9 mouse cellular contexts compared by ENCODE assay signal in the genomic region with DNA sequence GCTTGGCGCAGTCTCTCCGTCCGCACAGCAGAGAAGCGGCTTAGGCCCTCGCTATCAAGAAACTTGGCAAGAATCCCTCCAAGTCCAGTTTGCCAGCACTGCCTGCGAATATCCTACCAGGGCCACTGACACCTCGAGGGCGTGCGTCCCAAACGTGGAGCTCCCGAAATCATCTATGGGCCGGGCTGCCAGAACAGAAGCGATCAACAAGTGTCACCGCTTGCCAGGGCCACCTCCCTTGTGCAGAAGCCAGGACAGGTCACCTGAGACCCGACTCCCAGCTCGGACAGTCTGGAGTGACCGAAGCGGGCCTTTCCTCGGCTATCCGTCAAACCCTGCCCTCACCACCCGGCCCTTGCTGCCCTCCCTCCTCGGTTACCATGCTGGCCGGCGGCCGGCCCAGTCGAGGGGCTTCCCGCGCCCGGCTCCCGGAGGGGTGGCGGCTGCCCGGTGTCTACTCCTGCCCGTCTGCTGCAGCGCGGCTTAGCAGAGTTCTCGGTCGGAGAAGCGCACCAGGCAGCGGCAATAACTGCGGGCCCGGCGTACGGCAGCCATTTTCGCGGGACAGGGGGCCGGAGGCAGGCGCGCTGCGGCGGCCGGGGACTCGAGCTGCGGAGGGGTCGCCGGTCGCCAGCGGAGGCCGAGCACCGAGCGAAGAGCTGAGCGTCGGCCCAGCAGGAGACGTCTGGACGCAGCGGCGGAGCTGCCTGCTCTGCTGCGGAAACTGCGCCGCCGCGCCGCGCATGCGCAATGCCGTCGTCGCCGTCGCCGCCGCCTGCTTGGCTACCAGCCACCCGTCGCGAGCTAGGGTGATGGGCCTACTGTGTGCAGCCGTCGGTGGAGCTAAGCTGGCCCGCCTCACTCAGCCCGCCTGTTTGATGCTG. TPM values are rescaled to one million over a fixed set of nuclear protein-coding genes. Genes with fewer than 3 reads are reported as not detected.
DNase-seq lines count a peak whose midpoint lies in the region; ATAC-seq lines count a peak whose summit lies in the region.
"Had no signal": no experiment of that assay in that cellular context is flagged by ENCODE, and none has a peak within 500 bp of the region (broad histone marks: within the 10 kb centered on the region; RNA-seq: fewer than 3 reads in every experiment).

No protein-coding gene starts in this region.

- peak overlapping the region; percentile 82 for H3K4me3 ChIP-seq in brown adipose tissue, adult 24 weeks (ENCODE audit: insufficient read depth, low read depth, low read length)
- peak overlapping the region; percentile 99 for H3K4me3 ChIP-seq in heart, embryonic 13.5 days
- H3K4me3 ChIP-seq in liver, embryonic 15.5 days (replicated peaks) = peak overlapping the region; percentile 96
- H3K4me3 ChIP-seq in neural tube, embryonic 11.5 days (ENCODE audit: low read depth, low read length) = peak overlapping the region; percentile 84
- peak overlapping the region; percentile 96 for H3K4me3 ChIP-seq in stomach, embryonic 16.5 days (replicated peaks; ENCODE audit: low read length)

- DNase-seq in kidney, postnatal 14 days = peak; percentile 88
- peak; percentile 88 for DNase-seq in neural tube, embryonic 11.5 days (ENCODE audit: low spot score)

- H3K27me3 ChIP-seq in heart, embryonic 13.5 days (replicated peaks) = no peaks in the 10 kb centered on the region
- H3K27me3 ChIP-seq in liver, embryonic 15.5 days = no peaks in the 10 kb centered on the region
- H3K27me3 ChIP-seq in neural tube, embryonic 11.5 days (ENCODE audit: control insufficient read depth, insufficient read depth, low read length) = no peaks in the 10 kb centered on the region
- no peaks in the 10 kb centered on the region for H3K27me3 ChIP-seq in stomach, embryonic 16.5 days (ENCODE audit: control insufficient read depth, insufficient read depth, low read length)

- WGBS in heart, embryonic 13.5 days = under 1% methylated on average over 85 of the region's 88 CpGs
- under 1% methylated on average over 88 of the region's 88 CpGs for WGBS in liver, embryonic 15.5 days (ENCODE audit: insufficient replicate concordance)
- under 1% methylated on average over 88 of the region's 88 CpGs for WGBS in neural tube, embryonic 11.5 days
- under 1% methylated on average over 88 of the region's 88 CpGs for WGBS in stomach, embryonic 16.5 days

- H3K4me1 ChIP-seq in brown adipose tissue, adult 24 weeks (ENCODE audit: control insufficient read depth, insufficient read depth, insufficient read length, low read length) = peaks cover 3% of the 10 kb centered on the region; the same call in 1 of the 2 replicates
- peaks cover 40% of the 10 kb centered on the region for H3K4me1 ChIP-seq in heart, embryonic 13.5 days
- peaks cover 60% of the 10 kb centered on the region for H3K4me1 ChIP-seq in liver, embryonic 15.5 days (replicated peaks)
- peaks cover 6% of the 10 kb centered on the region; the same call in 1 of the 2 replicates for H3K4me1 ChIP-seq in neural tube, embryonic 11.5 days (ENCODE audit: control insufficient read depth, insufficient read depth, low read length)
- H3K4me1 ChIP-seq in stomach, embryonic 16.5 days (ENCODE audit: control insufficient read depth, insufficient read depth, low read length) = peaks cover 12% of the 10 kb centered on the region; the same call in 1 of the 2 replicates

- H3K9ac ChIP-seq in heart, embryonic 13.5 days = peak overlapping the region; percentile 98
- peak overlapping the region; percentile 100 for H3K9ac ChIP-seq in liver, embryonic 15.5 days
- peak overlapping the region; percentile 86 for H3K9ac ChIP-seq in neural tube, embryonic 11.5 days (ENCODE audit: low read length)
- peak overlapping the region; percentile 94 for H3K9ac ChIP-seq in stomach, embryonic 16.5 days (ENCODE audit: low read length)

- peak; percentile 59 for ATAC-seq in CD4-positive, CD25-positive, alpha-beta regulatory T cell, adult 4 months
- ATAC-seq in erythroid progenitor cell, adult 5-6 weeks (replicated peaks; ENCODE audit: low FRiP score, poor library complexity, severe bottlenecking) = peak; percentile 45
- ATAC-seq in heart, embryonic 13.5 days (ENCODE audit: extremely low read depth, insufficient number of reproducible peaks, low FRiP score, low TSS enrichment) = peak; percentile 69
- ATAC-seq in liver, embryonic 15.5 days (ENCODE audit: insufficient read depth) = peak; percentile 80
- peak; percentile 79 for ATAC-seq in neural tube, embryonic 11.5 days (ENCODE audit: insufficient read depth, low FRiP score, low TSS enrichment)
- ATAC-seq in stomach, embryonic 16.5 days (ENCODE audit: insufficient read depth, low FRiP score) = peak; percentile 79

- H3K9me3 ChIP-seq in heart, embryonic 13.5 days = no peaks in the 10 kb centered on the region
- H3K9me3 ChIP-seq in liver, embryonic 15.5 days (replicated peaks) = no peaks in the 10 kb centered on the region
- no peaks in the 10 kb centered on the region for H3K9me3 ChIP-seq in neural tube, embryonic 11.5 days (ENCODE audit: control insufficient read depth, low read length)
- H3K9me3 ChIP-seq in stomach, embryonic 16.5 days (replicated peaks; ENCODE audit: control insufficient read depth, low read length) = no peaks in the 10 kb centered on the region

- peaks cover 31% of the 10 kb centered on the region for H3K36me3 ChIP-seq in heart, embryonic 13.5 days
- H3K36me3 ChIP-seq in liver, embryonic 15.5 days (replicated peaks) = peaks cover 25% of the 10 kb centered on the region
- no peaks in the 10 kb centered on the region for H3K36me3 ChIP-seq in neural tube, embryonic 11.5 days (ENCODE audit: control insufficient read depth, insufficient read depth, low read length)
- H3K36me3 ChIP-seq in stomach, embryonic 16.5 days (ENCODE audit: control insufficient read depth, insufficient read depth, low read length) = no peaks in the 10 kb centered on the region

- peak overlapping the region; percentile 87 for H3K27ac ChIP-seq in brown adipose tissue, adult 24 weeks (replicated peaks; ENCODE audit: low read depth, low read length)
- peak overlapping the region; percentile 99 for H3K27ac ChIP-seq in heart, embryonic 13.5 days (replicated peaks)
- peak overlapping the region; percentile 99 for H3K27ac ChIP-seq in liver, embryonic 15.5 days (replicated peaks)
- peak overlapping the region; percentile 80 for H3K27ac ChIP-seq in neural tube, embryonic 11.5 days (ENCODE audit: low read depth, low read length)
- H3K27ac ChIP-seq in stomach, embryonic 16.5 days (ENCODE audit: low read length) = peak overlapping the region; percentile 98

- peak overlapping the region; percentile 82 for H3K4me2 ChIP-seq in heart, embryonic 13.5 days
- peak overlapping the region; percentile 97 for H3K4me2 ChIP-seq in liver, embryonic 15.5 days
- H3K4me2 ChIP-seq in neural tube, embryonic 11.5 days (ENCODE audit: low read depth) = peak overlapping the region; percentile 91
- H3K4me2 ChIP-seq in stomach, embryonic 16.5 days (ENCODE audit: low read depth, low read length) = peak overlapping the region; percentile 79

RNA-seq across cellular contexts. Expression of a gene that starts 0.7 kb away (rescaled TPM):
- 10 to 100 TPM; 25.4 to 29.3 TPM for polyA plus RNA-seq in CD4-positive, CD25-positive, alpha-beta regulatory T cell, adult 4 months (2017; shearing (Covaris generic))
- polyA plus RNA-seq in brown adipose tissue, adult 24 weeks (2012; ENCODE audit: insufficient read depth, insufficient read length, missing spikeins) = 66.7 and 70.2 TPM in 2 replicates
- 223 and 268 TPM in 2 replicates for total RNA-seq in erythroid progenitor cell, adult 5-6 weeks (2015; ENCODE audit: low replicate concordance)
- total RNA-seq in erythroid progenitor cell, adult 5-6 weeks (2017; ENCODE audit: low replicate concordance) = 169 and 259 TPM in 2 replicates
- polyA plus RNA-seq in heart, embryonic 13.5 days (2015; fragmentation: Nextera tagmentation; extraction: Ambion mirVana) = 39.6 and 39.7 TPM in 2 replicates
- 74.2 and 81.2 TPM in 2 replicates for polyA plus RNA-seq in liver, embryonic 15.5 days (2015; fragmentation: Nextera tagmentation; extraction: Ambion mirVana)
- 36.9 and 38.9 TPM in 2 replicates for polyA plus RNA-seq in neural tube, embryonic 11.5 days (2014; fragmentation: Nextera tagmentation; extraction: Ambion mirVana)
- 35.7 and 36.2 TPM in 2 replicates for polyA plus RNA-seq in stomach, embryonic 16.5 days (2015; fragmentation: Nextera tagmentation; extraction: Ambion mirVana)

RNA-seq across cellular contexts. Expression of a gene that starts 0.8 kb away (rescaled TPM):
- 10 to 100 TPM in 1 of 2 experiments, 1 to 10 TPM in 1; 9.0 to 10.2 TPM for polyA plus RNA-seq in CD4-positive, CD25-positive, alpha-beta regulatory T cell, adult 4 months (2017; shearing (Covaris generic))
- 21.8 and 23.4 TPM in 2 replicates for polyA plus RNA-seq in brown adipose tissue, adult 24 weeks (2012; ENCODE audit: insufficient read depth, insufficient read length, missing spikeins)
- 2.1 and 12.3 TPM in 2 replicates for total RNA-seq in erythroid progenitor cell, adult 5-6 weeks (2015; ENCODE audit: low replicate concordance)
- 0.90 and 5.2 TPM in 2 replicates for total RNA-seq in erythroid progenitor cell, adult 5-6 weeks (2017; ENCODE audit: low replicate concordance)
- 14.0 and 14.9 TPM in 2 replicates for polyA plus RNA-seq in heart, embryonic 13.5 days (2015; fragmentation: Nextera tagmentation; extraction: Ambion mirVana)
- 4.6 TPM in 2 replicates for polyA plus RNA-seq in liver, embryonic 15.5 days (2015; fragmentation: Nextera tagmentation; extraction: Ambion mirVana)
- 35.9 and 36.3 TPM in 2 replicates for polyA plus RNA-seq in neural tube, embryonic 11.5 days (2014; fragmentation: Nextera tagmentation; extraction: Ambion mirVana)
- polyA plus RNA-seq in stomach, embryonic 16.5 days (2015; fragmentation: Nextera tagmentation; extraction: Ambion mirVana) = 25.3 and 25.6 TPM in 2 replicates

RNA-seq across cellular contexts. Expression of a gene that starts 56.4 kb away (rescaled TPM):
- not detected for polyA plus RNA-seq in CD4-positive, CD25-positive, alpha-beta regulatory T cell, adult 4 months (2017; shearing (Covaris generic))
- not detected in 2 replicates for polyA plus RNA-seq in brown adipose tissue, adult 24 weeks (2012; ENCODE audit: insufficient read depth, insufficient read length, missing spikeins)
- not detected in 2 replicates for total RNA-seq in erythroid progenitor cell, adult 5-6 weeks (2015; ENCODE audit: low replicate concordance)
- not detected in 2 replicates for total RNA-seq in erythroid progenitor cell, adult 5-6 weeks (2017; ENCODE audit: low replicate concordance)
- polyA plus RNA-seq in heart, embryonic 13.5 days (2015; fragmentation: Nextera tagmentation; extraction: Ambion mirVana) = not detected in 2 replicates
- polyA plus RNA-seq in liver, embryonic 15.5 days (2015; fragmentation: Nextera tagmentation; extraction: Ambion mirVana) = not detected in 2 replicates
- not detected in 2 replicates for polyA plus RNA-seq in neural tube, embryonic 11.5 days (2014; fragmentation: Nextera tagmentation; extraction: Ambion mirVana)
- not detected in 2 replicates for polyA plus RNA-seq in stomach, embryonic 16.5 days (2015; fragmentation: Nextera tagmentation; extraction: Ambion mirVana)
- total RNA-seq: hematopoietic stem cell, adult 5-6 weeks had no signal

Comparison
In these comparisons a context has a peak if more than half of its experiments do, and no peak if none do; other contexts are left out.
1. Peak in every context shown above with its lines: DNase-seq, ATAC-seq, H3K4me3 ChIP-seq and H3K27ac ChIP-seq.